Mouse (Mus musculus): ENCODE measurements around the gene Aptx.

The Aptx gene

DNA sequence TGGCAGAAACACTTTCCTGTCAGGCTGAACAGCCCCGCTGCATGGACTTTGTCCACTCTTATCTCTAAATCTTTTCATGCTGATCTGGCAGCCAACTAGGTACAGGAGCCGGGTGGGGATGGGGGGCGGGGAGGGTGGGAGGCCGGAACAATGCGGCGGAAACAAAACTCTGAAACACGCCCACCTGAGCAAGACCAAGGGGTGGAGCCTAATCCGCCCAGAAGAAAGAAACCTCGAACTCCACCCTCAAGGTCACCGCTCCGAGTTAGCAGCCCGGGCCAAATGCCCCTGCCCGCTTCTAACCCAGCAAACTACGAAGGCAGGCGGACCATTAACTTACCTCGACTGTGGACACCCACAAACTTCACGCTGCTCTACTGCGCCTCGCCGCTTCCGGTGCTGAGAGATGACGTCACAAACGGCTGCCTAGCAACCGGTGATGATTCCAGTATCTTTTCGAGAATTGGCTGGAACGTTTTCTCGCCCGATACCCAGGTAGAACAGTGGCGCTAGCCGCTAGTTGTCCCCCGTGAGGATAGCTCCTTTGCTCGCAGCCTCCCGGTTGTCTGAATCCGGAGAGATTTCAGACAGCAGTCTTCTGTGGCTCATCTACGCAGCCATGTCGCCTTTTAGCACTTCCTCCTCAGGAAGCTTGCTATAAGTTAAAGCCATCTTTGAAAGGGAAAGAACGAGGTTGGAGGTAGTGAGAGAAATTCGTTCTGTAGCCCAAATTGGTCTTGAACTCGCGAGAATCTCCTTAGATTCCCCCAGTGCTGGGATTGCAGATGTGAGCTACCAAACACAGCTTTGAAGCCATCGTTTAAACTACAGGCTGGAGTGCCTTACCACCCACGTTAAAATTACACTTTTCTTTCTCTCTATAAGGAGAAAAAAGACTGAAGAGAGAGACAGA lies at the start of gene Aptx:
Gene Aptx, minus strand, starts transcription at position 398 of the 913 bp plus-strand sequence.
- peak; percentile 96 for DNase-seq

DNA sequence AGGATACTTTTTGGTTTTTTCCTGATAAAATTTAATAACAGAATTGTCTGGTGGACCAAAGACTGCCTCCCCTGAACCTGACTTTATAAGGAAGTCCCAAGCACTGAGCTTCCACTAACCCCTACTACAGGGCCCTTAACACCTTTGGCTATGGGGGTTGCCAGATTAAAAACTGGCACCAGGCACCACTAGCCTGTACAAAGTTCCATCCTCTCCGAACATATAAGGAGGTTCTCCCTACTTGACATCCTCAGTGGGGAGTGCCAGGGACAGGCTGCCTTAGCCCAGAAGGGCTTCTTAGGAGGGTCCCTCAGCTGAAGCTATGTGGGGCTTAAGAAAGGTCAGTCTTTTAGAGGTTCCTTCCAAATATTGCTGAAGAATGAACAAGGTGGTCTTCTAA lies 32.4 kb upstream of the Aptx start:
- no peak for DNase-seq

- DNase-seq: no peak
These were observed 28.3 kb upstream of the Aptx start for GRCm38 (mm10) chr4:40731262-40731661.

- no peak for DNase-seq
These were observed 24.3 kb upstream of the Aptx start for GRCm38 (mm10) chr4:40727247-40727646.

DNA sequence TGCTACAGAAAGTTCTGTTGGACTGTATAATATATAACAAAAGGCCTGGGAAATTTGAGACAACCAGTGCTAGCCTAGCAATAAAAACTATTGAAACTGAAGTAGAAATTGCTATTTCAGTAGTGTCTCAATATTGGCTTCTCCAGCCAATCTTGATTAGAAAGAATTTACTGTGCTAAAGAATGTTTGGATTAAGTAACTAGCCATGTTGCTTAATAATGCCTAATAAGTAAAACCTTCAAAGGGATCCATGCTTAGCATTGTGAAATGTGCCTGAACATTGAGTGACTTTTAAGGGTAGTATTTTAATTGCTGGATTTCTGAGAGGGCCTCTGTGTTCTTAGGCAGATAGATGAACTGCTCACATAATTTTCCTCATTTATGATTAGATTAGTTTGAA lies 22.6 kb upstream of the Aptx start:
- DNase-seq: no peak

DNA sequence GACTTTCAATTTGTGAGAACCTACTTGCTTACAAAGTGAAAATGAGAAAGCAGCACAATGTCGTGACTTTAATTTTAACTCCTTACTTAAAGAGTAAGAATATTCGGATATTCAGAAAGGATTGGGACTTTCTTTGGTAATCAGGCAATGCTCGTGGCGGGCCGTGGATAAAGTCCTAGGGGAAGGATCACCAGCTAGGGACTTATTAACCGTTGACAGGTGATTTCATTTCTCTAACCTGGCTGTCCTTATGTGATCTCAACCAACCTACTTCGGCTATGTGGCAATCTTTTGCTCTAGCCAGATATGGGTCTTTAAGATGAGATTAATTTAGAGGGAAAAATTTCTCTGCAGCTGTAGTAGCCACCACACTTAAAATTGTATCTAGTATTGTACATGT lies 22.1 kb upstream of the Aptx start:
- DNase-seq: no peak

GRCm38 (mm10) chr4:40722687-40723460 lies 19.9 kb upstream of the Aptx start:
- peak; percentile 62 for DNase-seq

DNA sequence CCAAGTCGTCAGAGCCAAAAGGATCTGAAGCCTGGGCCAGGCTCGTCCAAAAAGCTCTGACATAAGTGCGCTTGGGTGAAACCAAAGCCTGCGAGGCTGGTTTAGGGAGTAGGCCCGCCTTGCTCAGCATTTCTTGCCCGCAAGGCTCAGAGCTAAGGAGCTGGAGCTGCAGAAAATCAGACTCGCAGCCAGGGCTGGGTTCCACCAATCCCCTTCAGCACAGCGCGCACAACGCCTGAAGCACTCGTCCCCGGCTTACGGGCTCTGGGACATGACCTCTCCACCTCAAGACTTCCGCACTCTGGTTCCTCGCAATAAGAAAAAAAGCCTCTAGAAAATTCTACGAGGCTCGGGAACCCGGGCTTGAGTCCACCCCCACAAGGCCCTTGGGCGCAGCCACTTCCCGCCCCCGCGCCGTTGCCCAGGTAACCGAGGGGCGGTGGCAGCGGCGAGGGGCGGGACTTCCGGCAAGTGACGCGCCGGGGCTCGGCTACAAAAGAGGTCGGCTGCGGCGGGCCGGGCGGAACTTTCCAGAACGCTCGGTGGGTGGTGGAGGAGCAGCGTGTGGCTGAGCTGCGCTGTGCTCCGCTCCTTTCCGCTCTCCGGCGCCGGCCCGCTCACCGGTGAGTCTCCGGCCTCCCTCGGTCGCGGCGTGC lies 19.1 kb upstream of the Aptx start, which contains the start of gene Dnaja1:
Gene Dnaja1, plus strand, starts transcription at position 140 of the 656 bp plus-strand sequence.
- peak; percentile 97 for DNase-seq

- DNase-seq: no peak
These were observed 17.9 kb upstream of the Aptx start for GRCm38 (mm10) chr4:40720910-40721309.

DNA sequence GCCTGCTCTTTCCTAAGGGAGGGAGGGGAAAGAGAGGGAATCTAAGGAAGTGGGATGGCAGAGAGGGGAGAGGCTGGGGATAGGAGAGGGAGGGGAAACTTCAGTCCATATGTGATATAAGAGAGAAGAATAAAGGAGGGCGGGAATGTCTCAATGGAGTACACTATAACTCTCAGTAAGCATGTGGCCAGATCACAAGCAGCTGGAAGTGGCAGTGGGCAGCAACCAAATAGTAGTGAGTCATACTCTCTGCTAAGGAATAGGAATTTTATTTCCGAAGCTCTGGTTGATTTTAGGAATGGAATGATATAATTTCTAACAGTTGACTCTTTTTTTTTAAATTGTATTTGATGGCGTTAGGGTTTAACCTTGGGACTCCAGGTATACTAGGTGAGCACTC lies 14.1 kb upstream of the Aptx start:
- no peak for DNase-seq

GRCm38 (mm10) chr4:40703710-40704275 lies 799 bp upstream of the Aptx start:
- DNase-seq: peak; percentile 25

DNA sequence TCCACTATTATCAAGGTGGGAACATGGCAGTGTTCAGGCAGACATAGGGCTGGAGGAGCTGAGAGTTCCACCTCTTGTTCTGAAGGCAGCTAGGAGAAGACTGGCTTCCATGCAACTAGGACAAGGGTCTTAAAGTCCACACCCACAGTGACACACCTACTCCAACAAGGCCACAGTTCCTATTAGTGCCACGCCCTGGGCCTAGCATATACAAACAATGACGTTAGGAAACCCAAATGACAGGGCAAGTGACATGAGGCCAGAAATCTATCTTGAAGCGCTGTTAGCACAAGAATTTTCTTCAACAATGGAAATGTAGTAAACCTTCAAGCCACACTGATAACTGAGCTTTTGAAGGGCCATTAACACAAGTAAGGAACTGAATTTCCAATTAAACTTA lies 1.2 kb downstream of the Aptx start:
- DNase-seq: no peak

- DNase-seq: no peak
These were observed 2.8 kb downstream of the Aptx start for GRCm38 (mm10) chr4:40700216-40700615.

DNA sequence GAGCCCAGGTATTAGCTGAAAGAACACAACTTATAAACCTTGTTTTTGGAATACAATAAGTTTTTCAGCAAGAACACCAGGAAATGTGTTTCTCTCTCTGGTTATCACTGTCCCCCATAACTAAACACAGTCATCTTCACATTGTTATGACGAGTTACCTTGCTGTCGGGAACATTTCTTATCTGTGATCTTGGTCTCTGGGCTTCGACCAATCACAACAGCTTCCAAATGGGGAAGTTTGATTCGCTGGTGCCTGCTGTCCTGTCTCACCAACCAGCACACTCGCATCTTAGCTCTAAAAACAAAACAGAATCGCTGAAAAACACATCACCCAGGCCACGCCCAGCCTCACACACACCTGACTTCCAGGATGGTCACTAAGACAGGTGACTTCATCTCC lies 5.9 kb downstream of the Aptx start:
- no peak for DNase-seq

DNA sequence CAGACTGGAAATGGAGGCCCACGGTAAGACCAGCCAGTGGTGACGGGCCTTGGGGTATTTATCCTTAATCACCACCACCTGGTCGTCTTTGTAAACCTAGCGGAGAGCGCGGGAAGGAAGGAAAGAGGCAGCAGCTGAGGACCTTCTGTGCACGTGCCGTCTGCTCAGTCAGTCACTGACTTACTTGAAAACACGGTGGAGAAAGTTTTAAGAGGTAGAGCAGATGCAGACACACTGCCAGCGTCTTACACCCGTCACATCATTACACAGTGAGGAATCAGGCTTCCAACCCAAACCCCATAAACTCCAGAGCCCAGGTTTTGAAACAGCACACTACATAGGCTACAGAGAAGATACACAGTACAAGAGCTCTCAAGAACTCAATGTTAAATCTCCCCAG lies 11.9 kb downstream of the Aptx start:
- DNase-seq: no peak

- no peak for DNase-seq
These were observed 19.7 kb downstream of the Aptx start for GRCm38 (mm10) chr4:40683306-40683705.

- DNase-seq: no peak
These were observed 20.6 kb downstream of the Aptx start for GRCm38 (mm10) chr4:40682359-40682758.

DNA sequence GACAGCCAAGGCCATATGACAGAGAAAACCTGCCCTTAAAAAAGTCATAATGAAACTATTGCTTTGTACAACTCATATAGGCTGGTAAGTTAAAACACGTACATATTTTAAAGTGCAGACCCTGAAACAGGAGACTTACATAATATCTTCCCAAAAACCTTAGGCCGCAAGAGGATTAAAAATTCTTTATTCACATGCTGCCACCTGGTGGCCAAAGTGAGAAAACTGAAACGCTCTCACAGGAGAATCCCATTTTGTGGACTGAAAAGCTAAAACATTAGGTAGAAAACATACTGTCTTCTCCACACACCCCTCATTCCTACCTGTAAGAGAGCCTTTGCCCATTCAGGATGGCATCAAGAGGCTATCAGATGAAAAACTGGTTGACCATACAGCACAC lies 21.1 kb downstream of the Aptx start:
- DNase-seq: peak; percentile 57

- DNase-seq: no peak
These were observed 22.6 kb downstream of the Aptx start for GRCm38 (mm10) chr4:40680250-40680860.

DNA sequence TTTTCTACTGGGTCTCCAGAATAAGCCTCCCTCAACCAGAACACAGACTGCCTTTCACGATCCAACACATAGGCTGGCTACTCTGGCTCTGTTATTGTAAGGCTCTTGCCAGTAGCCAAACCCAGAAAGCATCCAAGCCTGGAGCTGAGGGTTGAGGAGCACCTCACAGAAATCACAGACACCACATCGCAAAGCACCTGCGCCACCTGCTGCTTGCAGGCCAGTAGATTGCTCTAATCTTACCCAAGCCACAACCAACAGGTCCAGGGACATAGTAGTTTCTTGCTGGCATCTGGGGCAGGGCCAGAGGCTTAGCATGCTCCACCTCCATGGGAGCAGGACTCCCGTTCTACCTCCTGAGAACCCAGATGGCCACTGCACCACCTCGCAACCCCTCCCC lies 25.9 kb downstream of the Aptx start:
- no peak for DNase-seq

DNA sequence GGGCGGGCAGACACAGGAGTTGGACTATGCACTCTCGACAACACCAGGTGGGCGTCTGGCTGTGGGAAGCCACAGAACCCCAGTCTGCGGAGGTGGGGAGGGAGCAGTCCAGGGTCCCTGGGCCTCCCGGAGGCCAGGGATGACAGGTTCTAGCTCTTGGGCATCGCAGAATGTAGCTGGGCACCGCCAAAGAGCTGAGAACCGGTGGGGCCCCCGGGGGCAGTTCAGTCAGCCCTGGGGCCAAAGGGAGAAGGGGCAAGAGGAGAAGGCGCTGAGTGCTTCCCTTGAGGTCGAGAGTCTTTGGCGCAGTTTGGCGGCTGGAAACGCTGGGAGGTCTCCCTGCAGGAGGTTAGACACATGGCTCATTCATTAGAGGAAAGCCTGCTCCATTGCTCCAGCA lies 26.7 kb downstream of the Aptx start:
- DNase-seq: no peak

GRCm38 (mm10) chr4:40673526-40673925 lies 29.5 kb downstream of the Aptx start:
- no peak for DNase-seq

Data from cerebellum, adult 8-10 months (tissue).